Mouse (Mus musculus) forebrain, embryonic 16.5 days (tissue): ENCODE data around the gene Gm1113. TPM values are rescaled to one million over a fixed set of nuclear protein-coding genes. Genes with fewer than 3 reads are reported as not detected.

Source experiments
- ATAC-seq: fragments of 200-750 bp; cut with Nextera tagmentation; 2 replicates; pipeline ENCODE4 v1.8.0; 2017; ENCODE audit warnings: mild to moderate bottlenecking, moderate library complexity
- H3K27ac ChIP-seq: fragments of 300-500 bp; sonication (generic); 2 replicates; pipeline ENCODE4 v1.5.1; 2014; ENCODE audit warnings: low read length, control low read depth
- H3K27me3 ChIP-seq: fragments of 300-500 bp; sonication (generic); replicated peaks from 2 replicates; pipeline ENCODE4 v1.6.1; 2014; ENCODE audit warnings: low read length; ENCODE audit not compliant: control insufficient read depth, insufficient read depth
- H3K36me3 ChIP-seq: fragments of 300-500 bp; sonication (generic); 2 replicates; pipeline ENCODE4 v1.6.1; 2014; ENCODE audit not compliant: control insufficient read depth, insufficient read depth
- H3K4me1 ChIP-seq: fragments of 300-500 bp; sonication (generic); replicated peaks from 2 replicates; pipeline ENCODE4 v1.6.1; 2014; ENCODE audit warnings: low read length; ENCODE audit not compliant: control insufficient read depth, insufficient read depth
- H3K4me2 ChIP-seq: fragments of 300-500 bp; sonication (generic); 2 replicates; pipeline ENCODE4 v1.6.1; 2014; ENCODE audit warnings: mild to moderate bottlenecking, low read length, control low read depth
- H3K4me3 ChIP-seq: fragments of 300-500 bp; sonication (generic); replicated peaks from 2 replicates; pipeline ENCODE4 v1.5.1; 2014; ENCODE audit warnings: mild to moderate bottlenecking, low read length, control low read depth
- H3K9ac ChIP-seq: fragments of 300-500 bp; sonication (generic); replicated peaks from 2 replicates; pipeline ENCODE4 v1.6.1; 2014; ENCODE audit warnings: low read depth, low read length, control low read depth
- H3K9me3 ChIP-seq: fragments of 300-500 bp; sonication (generic); 2 replicates; pipeline ENCODE4 v1.6.1; 2016; ENCODE audit warnings: low read length; ENCODE audit not compliant: control insufficient read depth
- WGBS: fragments of 180-500 bp; shearing (Covaris S2); extraction: QIAGEN DNeasy Blood & Tissue Kit; methylation state at CpG from one replicate; pipeline ENCODE4 v1.1.7; 2014; 5-methylcytosine and 5-hydroxymethylcytosine counted together
- polyA plus RNA-seq: library from polyadenylated mRNA; unstranded; fragments of >200 nt; fragmentation: Nextera tagmentation; extraction: Ambion mirVana; gene quantifications from 2 replicates; pipeline ENCODE4 v1.2.1, GENCODE M21; 2015

The Gm1113 gene
- polyA plus RNA-seq, 1 experiment from 2014 or later, result not detected

- H3K9me3 ChIP-seq, result no peaks in the 10 kb centered on the region
- ATAC-seq, result no peak
- H3K9ac ChIP-seq, result no peak overlapping the region
- no peaks in the 10 kb centered on the region for H3K4me1 ChIP-seq
- WGBS, result 95% methylated on average over 16 of the region's 16 CpGs
- no peak overlapping the region for H3K27ac ChIP-seq
- H3K4me2 ChIP-seq, result no peak overlapping the region
- H3K4me3 ChIP-seq, result no peak overlapping the region
- H3K36me3 ChIP-seq, result no peaks in the 10 kb centered on the region
- H3K27me3 ChIP-seq, result no peaks in the 10 kb centered on the region
These were observed 1.4 kb downstream of the Gm1113 start for GRCm38 (mm10) chr9:35516711-35517110.

DNA sequence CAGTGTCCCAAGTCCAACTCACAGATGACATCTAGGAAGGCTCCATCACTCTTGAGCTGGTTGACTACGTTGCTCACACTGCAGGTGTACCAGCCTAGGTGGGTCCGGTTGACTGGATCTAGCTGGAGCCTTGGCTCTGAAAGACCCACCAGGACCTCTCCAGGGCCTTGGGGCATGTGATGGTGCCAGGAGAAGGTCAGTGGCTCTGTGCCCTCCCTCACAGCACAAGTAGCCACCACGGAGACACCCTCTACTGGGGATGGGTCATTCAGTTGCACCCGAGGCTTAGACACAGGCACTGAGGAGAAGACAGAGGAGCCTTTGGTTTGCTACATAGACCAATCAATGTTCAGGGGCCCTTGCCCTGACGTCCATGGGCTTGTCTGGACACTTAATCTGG, 1.9 kb downstream of the Gm1113 start:
- no peak overlapping the region for H3K9ac ChIP-seq
- no peak for ATAC-seq
- no peak overlapping the region for H3K4me2 ChIP-seq
- no peaks in the 10 kb centered on the region for H3K9me3 ChIP-seq
- 85% methylated on average over 5 of the region's 5 CpGs for WGBS
- no peaks in the 10 kb centered on the region for H3K36me3 ChIP-seq
- no peak overlapping the region for H3K27ac ChIP-seq
- H3K4me3 ChIP-seq, result no peak overlapping the region
- H3K4me1 ChIP-seq, result no peaks in the 10 kb centered on the region
- H3K27me3 ChIP-seq, result no peaks in the 10 kb centered on the region

GRCm38 (mm10) chr9:35513900-35514299, 4.2 kb downstream of the Gm1113 start:
- ATAC-seq, result no peak
- no peak overlapping the region for H3K4me2 ChIP-seq
- WGBS, result 85% methylated on average over 4 of the region's 4 CpGs

DNA sequence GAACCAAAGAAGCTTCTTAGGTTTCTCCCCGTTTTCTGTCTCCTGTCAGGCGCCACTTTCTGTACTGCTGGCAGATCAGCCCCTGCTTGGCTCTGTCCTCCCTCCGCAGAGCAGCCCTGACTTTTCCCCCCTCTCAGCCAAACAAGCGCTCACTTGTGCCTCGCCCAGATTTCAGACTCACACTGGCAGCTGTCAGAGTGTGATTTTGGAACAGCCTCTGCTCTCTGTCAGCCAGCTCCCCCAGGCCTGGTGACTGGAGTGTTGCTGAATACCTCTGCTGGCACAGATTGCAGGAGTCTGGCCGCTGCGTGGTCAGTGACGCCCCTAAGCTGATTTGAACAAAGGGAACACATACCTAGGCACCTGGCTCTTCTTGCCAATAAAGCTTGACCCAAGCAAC, 9.8 kb downstream of the Gm1113 start:
- H3K36me3 ChIP-seq, result peaks cover 8% of the 10 kb centered on the region; the same call in 1 of the 2 replicates
- H3K4me1 ChIP-seq, result peaks cover 17% of the 10 kb centered on the region
- H3K9me3 ChIP-seq, result no peaks in the 10 kb centered on the region
- peak overlapping the region; percentile 54 for H3K27ac ChIP-seq
- WGBS, result 17% methylated on average over 8 of the region's 8 CpGs
- no peak overlapping the region for H3K4me3 ChIP-seq
- peak; percentile 90 for ATAC-seq
- no peaks in the 10 kb centered on the region for H3K27me3 ChIP-seq
- H3K4me2 ChIP-seq, result no peak overlapping the region
- H3K9ac ChIP-seq, result no peak overlapping the region

More at GRCm38 (mm10) chr9:35513900-35514299, 4.2 kb downstream of the Gm1113 start:
- Histone ChIP-seq H3K9me3 (no peaks in the 10 kb centered on the region), H3K4me3 (no peak overlapping the region), H3K4me1 (no peaks in the 10 kb centered on the region), H3K27ac (no peak overlapping the region), H3K36me3 (no peaks in the 10 kb centered on the region), H3K9ac (no peak overlapping the region), H3K27me3 (no peaks in the 10 kb centered on the region)

GRCm38 (mm10) chr9:35502361-35503000, 15.6 kb downstream of the Gm1113 start:
- ATAC-seq, result no peak
- no peak overlapping the region for H3K27ac ChIP-seq
- H3K4me1 ChIP-seq, result peaks cover 3% of the 10 kb centered on the region
- WGBS, result 79% methylated on average over 10 of the region's 10 CpGs
- H3K36me3 ChIP-seq, result peaks cover 16% of the 10 kb centered on the region
- no peak overlapping the region for H3K9ac ChIP-seq
- no peaks in the 10 kb centered on the region for H3K9me3 ChIP-seq
- H3K4me3 ChIP-seq, result no peak overlapping the region
- no peaks in the 10 kb centered on the region for H3K27me3 ChIP-seq
- no peak overlapping the region for H3K4me2 ChIP-seq

GRCm38 (mm10) chr9:35499946-35500345, 18.1 kb downstream of the Gm1113 start:
- Histone ChIP-seq H3K4me2 (no peak overlapping the region), H3K27ac (no peak overlapping the region), H3K9me3 (no peaks in the 10 kb centered on the region), H3K9ac (no peak overlapping the region), H3K4me3 (no peak overlapping the region), H3K4me1 (no peaks in the 10 kb centered on the region), H3K36me3 (peaks cover 16% of the 10 kb centered on the region), H3K27me3 (no peaks in the 10 kb centered on the region)
- ATAC-seq, result no peak
- WGBS, result 49% methylated on average over 6 of the region's 6 CpGs

DNA sequence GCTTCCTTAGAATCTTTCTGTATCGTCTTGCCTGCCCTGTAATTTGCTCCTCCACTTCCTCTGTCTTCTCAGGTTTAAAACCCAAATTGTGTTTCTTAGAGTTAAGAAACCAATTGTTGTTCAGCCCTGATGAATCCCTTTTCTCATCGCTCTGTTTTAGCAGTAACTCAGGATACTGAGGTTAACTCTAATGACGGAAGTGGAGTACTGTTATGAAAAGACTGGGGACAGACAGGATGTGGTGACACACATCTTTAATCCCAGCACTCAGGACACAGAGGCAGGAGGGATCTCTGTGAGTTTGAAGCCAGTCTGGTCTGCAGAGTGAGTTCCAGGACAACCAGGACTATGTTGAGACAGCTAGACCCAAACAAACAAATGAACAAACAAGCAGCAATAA, 22.6 kb downstream of the Gm1113 start:
- Histone ChIP-seq H3K4me3 (no peak overlapping the region), H3K9ac (no peak overlapping the region), H3K4me2 (no peak overlapping the region), H3K4me1 (peaks cover 8% of the 10 kb centered on the region), H3K27me3 (no peaks in the 10 kb centered on the region), H3K36me3 (peaks cover 5% of the 10 kb centered on the region), H3K9me3 (no peaks in the 10 kb centered on the region), H3K27ac (no peak overlapping the region)
- ATAC-seq, result no peak
- 78% methylated on average over 3 of the region's 3 CpGs for WGBS

DNA sequence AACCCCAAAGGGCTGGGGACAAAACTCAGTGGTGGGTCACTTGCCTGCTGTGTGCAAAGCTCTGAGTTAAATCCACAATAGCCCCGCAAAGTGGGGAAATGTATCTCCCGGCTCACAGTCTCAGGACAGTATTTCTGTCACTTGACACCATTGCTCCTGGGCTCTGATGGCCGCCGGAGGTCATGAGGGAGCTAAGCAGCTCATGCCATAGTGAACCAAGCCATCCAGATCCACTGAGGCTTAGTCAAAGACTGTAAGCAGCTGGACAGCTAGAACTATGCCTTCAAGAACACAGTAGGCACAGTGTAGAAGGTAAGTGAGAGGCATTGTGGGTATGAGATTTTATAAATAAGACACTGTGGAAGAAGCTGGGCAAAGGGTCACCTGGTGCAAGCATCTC, 23.1 kb downstream of the Gm1113 start:
- H3K4me1 ChIP-seq, result peaks cover 8% of the 10 kb centered on the region
- no peak overlapping the region for H3K9ac ChIP-seq
- H3K36me3 ChIP-seq, result peaks cover 5% of the 10 kb centered on the region
- 65% methylated on average over 4 of the region's 4 CpGs for WGBS
- H3K27ac ChIP-seq, result no peak overlapping the region
- no peaks in the 10 kb centered on the region for H3K9me3 ChIP-seq
- no peak overlapping the region for H3K4me3 ChIP-seq
- H3K4me2 ChIP-seq, result no peak overlapping the region
- ATAC-seq, result no peak
- no peaks in the 10 kb centered on the region for H3K27me3 ChIP-seq

DNA sequence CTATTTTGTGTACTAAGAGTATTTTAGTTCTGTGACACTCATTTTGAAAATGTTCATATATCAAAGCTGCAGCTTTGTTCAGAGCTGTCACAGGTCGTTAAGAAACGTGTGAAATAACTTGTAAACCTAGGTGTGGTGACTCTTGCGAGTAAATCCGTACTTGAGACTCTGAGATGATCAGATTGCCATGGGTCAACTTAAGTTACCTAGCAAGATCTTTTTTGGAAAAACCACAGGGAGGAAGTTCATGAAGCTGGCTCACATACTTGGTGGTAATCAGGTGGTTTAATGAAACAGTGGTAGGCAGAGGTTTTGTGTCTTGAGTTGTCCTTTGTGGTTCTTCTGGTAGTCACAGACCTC, 24.4 kb downstream of the Gm1113 start:
- no peaks in the 10 kb centered on the region for H3K9me3 ChIP-seq
- H3K9ac ChIP-seq, result no peak overlapping the region
- H3K27ac ChIP-seq, result no peak overlapping the region
- no peaks in the 10 kb centered on the region for H3K27me3 ChIP-seq
- H3K36me3 ChIP-seq, result peaks cover 9% of the 10 kb centered on the region
- no peak overlapping the region for H3K4me2 ChIP-seq
- 36% methylated on average over 4 of the region's 4 CpGs for WGBS
- H3K4me1 ChIP-seq, result peaks cover 8% of the 10 kb centered on the region
- ATAC-seq, result no peak
- H3K4me3 ChIP-seq, result no peak overlapping the region
